Mouse (Mus musculus): Measurements from ENCODE around the gene Srsf9. TPM values are rescaled to one million over a fixed set of nuclear protein-coding genes. Genes with fewer than 3 reads are reported as not detected.

The Srsf9 gene
- polyA plus RNA-seq, 1 experiment = 61.2 TPM

GRCm38 (mm10) chr5:115355070-115355469 lies 28.1 kb downstream of the Srsf9 start:
- 65% methylated on average over 13 of the region's 13 CpGs for WGBS
- no peaks in the 10 kb centered on the region for H3K4me1 ChIP-seq (ENCODE audit: control insufficient read depth, insufficient read depth, low read length)
- TF ChIP-seq POLR2A (IDR thresholded peaks at IDR 0.05; ENCODE audit: borderline replicate concordance, control insufficient read depth, low read depth, low read length) (no peak), CTCF (IDR thresholded peaks at IDR 0.05; ENCODE audit: control insufficient read depth, insufficient read depth, low read length) (no peak)
- H3K27ac ChIP-seq (ENCODE audit: control insufficient read depth, insufficient read depth, low read depth, low read length, poor library complexity) = no peak overlapping the region
- no peak overlapping the region for H3K4me3 ChIP-seq (replicated peaks; ENCODE audit: control insufficient read depth, low read depth, low read length)

- H3K4me3 ChIP-seq (replicated peaks; ENCODE audit: control insufficient read depth, low read depth, low read length) = no peak overlapping the region
- no peaks in the 10 kb centered on the region for H3K4me1 ChIP-seq (ENCODE audit: control insufficient read depth, insufficient read depth, low read length)
- 5% methylated on average over 12 of the region's 12 CpGs for WGBS
- H3K27ac ChIP-seq (ENCODE audit: control insufficient read depth, insufficient read depth, low read depth, low read length, poor library complexity) = no peak overlapping the region
- peak; percentile 86 for TF ChIP-seq CTCF (IDR thresholded peaks at IDR 0.05; ENCODE audit: control insufficient read depth, insufficient read depth, low read length)
- no peak for TF ChIP-seq POLR2A (IDR thresholded peaks at IDR 0.05; ENCODE audit: borderline replicate concordance, control insufficient read depth, low read depth, low read length)
Measured at GRCm38 (mm10) chr5:115358872-115359271, 31.9 kb downstream of the Srsf9 start.

- no peak for TF ChIP-seq CTCF (IDR thresholded peaks at IDR 0.05; ENCODE audit: control insufficient read depth, insufficient read depth, low read length)
- TF ChIP-seq POLR2A (IDR thresholded peaks at IDR 0.05; ENCODE audit: borderline replicate concordance, control insufficient read depth, low read depth, low read length) = no peak
- Histone ChIP-seq H3K27ac (ENCODE audit: control insufficient read depth, insufficient read depth, low read depth, low read length, poor library complexity) (no peak overlapping the region), H3K4me3 (replicated peaks; ENCODE audit: control insufficient read depth, low read depth, low read length) (no peak overlapping the region), H3K4me1 (ENCODE audit: control insufficient read depth, insufficient read depth, low read length) (no peaks in the 10 kb centered on the region)
- WGBS = 46% methylated on average over 8 of the region's 8 CpGs
Measured at GRCm38 (mm10) chr5:115359438-115359837, 32.5 kb downstream of the Srsf9 start.

- TF ChIP-seq CTCF (IDR thresholded peaks at IDR 0.05; ENCODE audit: control insufficient read depth, insufficient read depth, low read length) (no peak), POLR2A (IDR thresholded peaks at IDR 0.05; ENCODE audit: borderline replicate concordance, control insufficient read depth, low read depth, low read length) (no peak)
- no peak overlapping the region for H3K27ac ChIP-seq (ENCODE audit: control insufficient read depth, insufficient read depth, low read depth, low read length, poor library complexity)
- 68% methylated on average over 5 of the region's 5 CpGs for WGBS
Measured at GRCm38 (mm10) chr5:115359851-115360372, 32.9 kb downstream of the Srsf9 start.

GRCm38 (mm10) chr5:115362216-115362615 lies 35.2 kb downstream of the Srsf9 start:
- WGBS = 35% methylated on average over 7 of the region's 7 CpGs
- no peak overlapping the region for H3K4me3 ChIP-seq (replicated peaks; ENCODE audit: control insufficient read depth, low read depth, low read length)
- no peaks in the 10 kb centered on the region for H3K4me1 ChIP-seq (ENCODE audit: control insufficient read depth, insufficient read depth, low read length)
- no peak overlapping the region for H3K27ac ChIP-seq (ENCODE audit: control insufficient read depth, insufficient read depth, low read depth, low read length, poor library complexity)
- no peak for TF ChIP-seq CTCF (IDR thresholded peaks at IDR 0.05; ENCODE audit: control insufficient read depth, insufficient read depth, low read length)
- TF ChIP-seq POLR2A (IDR thresholded peaks at IDR 0.05; ENCODE audit: borderline replicate concordance, control insufficient read depth, low read depth, low read length) = no peak

More at GRCm38 (mm10) chr5:115359851-115360372, 32.9 kb downstream of the Srsf9 start:
- Histone ChIP-seq H3K4me1 (ENCODE audit: control insufficient read depth, insufficient read depth, low read length) (no peaks in the 10 kb centered on the region), H3K4me3 (replicated peaks; ENCODE audit: control insufficient read depth, low read depth, low read length) (no peak overlapping the region)

- H3K4me3 ChIP-seq (replicated peaks; ENCODE audit: control insufficient read depth, low read depth, low read length) = no peak overlapping the region
- TF ChIP-seq CTCF (IDR thresholded peaks at IDR 0.05; ENCODE audit: control insufficient read depth, insufficient read depth, low read length) (no peak), POLR2A (IDR thresholded peaks at IDR 0.05; ENCODE audit: borderline replicate concordance, control insufficient read depth, low read depth, low read length) (no peak)
- H3K4me1 ChIP-seq (ENCODE audit: control insufficient read depth, insufficient read depth, low read length) = no peaks in the 10 kb centered on the region
- WGBS = 26% methylated on average over 19 of the region's 19 CpGs
- no peak overlapping the region for H3K27ac ChIP-seq (ENCODE audit: control insufficient read depth, insufficient read depth, low read depth, low read length, poor library complexity)
Measured at GRCm38 (mm10) chr5:115362819-115363714, 36.1 kb downstream of the Srsf9 start.

GRCm38 (mm10) chr5:115364782-115365181 lies 37.8 kb downstream of the Srsf9 start:
- WGBS = 72% methylated on average over 4 of the region's 4 CpGs
- no peak for TF ChIP-seq POLR2A (IDR thresholded peaks at IDR 0.05; ENCODE audit: borderline replicate concordance, control insufficient read depth, low read depth, low read length)
- TF ChIP-seq CTCF (IDR thresholded peaks at IDR 0.05; ENCODE audit: control insufficient read depth, insufficient read depth, low read length) = no peak
- Histone ChIP-seq H3K27ac (ENCODE audit: control insufficient read depth, insufficient read depth, low read depth, low read length, poor library complexity) (no peak overlapping the region), H3K4me3 (replicated peaks; ENCODE audit: control insufficient read depth, low read depth, low read length) (no peak overlapping the region), H3K4me1 (ENCODE audit: control insufficient read depth, insufficient read depth, low read length) (no peaks in the 10 kb centered on the region)

GRCm38 (mm10) chr5:115371736-115372135 lies 44.8 kb downstream of the Srsf9 start:
- TF ChIP-seq CTCF (IDR thresholded peaks at IDR 0.05; ENCODE audit: control insufficient read depth, insufficient read depth, low read length) (no peak), POLR2A (IDR thresholded peaks at IDR 0.05; ENCODE audit: borderline replicate concordance, control insufficient read depth, low read depth, low read length) (no peak)
- WGBS = 66% methylated on average over 9 of the region's 9 CpGs
- Histone ChIP-seq H3K27ac (ENCODE audit: control insufficient read depth, insufficient read depth, low read depth, low read length, poor library complexity) (no peak overlapping the region), H3K4me3 (replicated peaks; ENCODE audit: control insufficient read depth, low read depth, low read length) (no peak overlapping the region), H3K4me1 (ENCODE audit: control insufficient read depth, insufficient read depth, low read length) (no peaks in the 10 kb centered on the region)
